Mouse (Mus musculus): ENCODE measurements at regions not wholly inside any gene's neighbourhood (a gene's known extent, or its start where the extent isn't known, plus 50 kb on each side); places are given as distances from the start of the nearest gene placed in this dataset.

- peak; percentile 37 to 58 for DNase-seq
These were observed 86.2 kb upstream of the Slc25a26 start for GRCm38 (mm10) chr6:94413987-94414360.

- DNase-seq, result peak; percentile 24 to 40
These were observed 86.7 kb upstream of the Slc25a26 start for GRCm38 (mm10) chr6:94413297-94413986.

DNA sequence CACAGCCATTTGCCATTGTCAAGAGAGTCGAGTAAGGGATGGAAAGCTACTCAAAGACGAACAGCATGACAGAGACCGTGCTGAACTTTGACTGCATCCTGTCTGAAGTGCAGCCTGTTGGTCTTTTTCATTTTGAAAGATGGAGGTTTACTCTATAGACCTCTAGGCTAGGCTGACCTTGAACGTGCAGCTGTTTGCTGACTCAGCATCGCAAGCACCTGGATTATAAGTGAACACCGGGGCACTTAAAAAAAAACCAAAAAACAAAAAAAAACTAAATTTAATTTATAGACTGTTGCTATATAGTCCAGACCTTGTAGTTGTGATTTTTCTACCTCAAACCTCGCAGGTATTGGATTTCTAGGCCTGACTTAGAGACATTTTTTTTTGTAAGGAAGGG, 87.8 kb upstream of the Slc25a26 start:
- no peak for DNase-seq

DNA sequence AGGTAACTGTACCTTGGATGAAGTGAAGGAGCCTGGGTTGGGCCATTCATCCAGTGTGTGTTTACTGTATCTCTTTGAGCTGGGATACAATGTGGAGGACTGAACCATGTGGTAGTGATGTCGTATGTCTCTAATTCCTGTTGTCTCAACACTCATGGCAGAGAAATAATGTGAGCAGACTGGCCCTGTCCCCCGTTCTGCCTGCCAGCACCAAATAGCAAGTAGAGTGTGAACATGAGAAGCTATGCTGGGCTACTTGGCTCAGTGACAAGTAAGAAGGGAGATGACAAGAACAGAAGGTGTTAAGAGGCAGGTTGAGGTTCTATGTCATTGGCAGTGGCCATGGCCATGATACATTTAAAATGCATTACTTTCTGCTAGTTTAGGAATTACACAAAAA, 89.7 kb upstream of the Slc25a26 start:
- DNase-seq, result no peak

GRCm38 (mm10) chr6:94408996-94409395, 91.1 kb upstream of the Slc25a26 start:
- no peak for DNase-seq

DNA sequence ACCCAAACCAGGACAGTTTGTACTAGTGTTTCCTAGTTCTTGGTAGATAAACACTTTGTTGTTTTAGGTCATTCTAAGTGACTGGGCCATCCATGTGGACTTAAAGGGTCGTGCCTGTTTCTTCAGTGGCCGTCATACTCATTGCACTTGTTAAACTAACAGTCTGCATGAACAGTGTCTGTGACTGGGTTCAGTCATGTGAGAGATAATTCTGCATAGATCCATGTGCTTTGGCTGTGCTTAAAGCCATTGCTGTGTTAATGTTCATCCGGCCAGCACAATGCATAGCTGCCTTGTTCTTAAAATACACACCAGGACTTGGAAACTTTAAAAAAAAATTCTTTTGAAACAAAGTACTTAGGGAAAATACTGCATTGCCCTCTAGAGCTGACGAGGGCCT, 92.4 kb upstream of the Slc25a26 start:
- DNase-seq, result no peak

DNA sequence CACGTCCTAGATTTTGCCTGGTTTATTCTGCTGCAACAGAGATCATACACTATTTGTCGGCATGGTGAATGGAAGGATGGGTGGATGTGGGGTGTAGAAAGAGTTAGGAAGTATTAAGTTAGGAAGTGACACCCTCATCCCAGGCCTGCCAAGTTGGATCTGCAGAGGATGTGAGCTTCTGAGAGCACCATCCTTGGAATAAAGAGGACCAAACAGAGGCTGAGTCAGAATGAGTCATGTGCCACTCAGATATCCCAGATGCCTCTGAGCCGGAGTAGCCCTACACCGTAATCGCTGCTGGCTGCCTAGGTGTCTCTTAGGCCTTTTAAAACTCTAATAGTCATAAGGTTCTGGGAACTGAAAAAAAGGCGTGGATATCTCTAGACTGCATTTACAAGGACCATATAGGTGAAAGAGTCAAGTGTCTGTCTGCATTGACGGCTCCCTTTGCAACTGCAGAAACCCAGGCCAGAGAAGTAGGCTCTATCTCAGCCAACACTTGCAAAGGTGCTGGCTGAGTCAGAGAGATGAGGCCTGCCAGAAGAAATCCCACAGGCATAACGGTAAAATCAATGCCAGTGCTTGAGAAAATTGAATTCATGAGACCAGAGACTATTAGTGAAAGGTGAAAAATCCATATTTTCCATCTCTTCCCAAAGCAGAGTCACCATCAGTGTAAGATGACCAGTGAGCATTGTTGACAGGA, 94.6 kb upstream of the Slc25a26 start:
- DNase-seq, result no peak

GRCm38 (mm10) chr6:94401617-94402481, 98.3 kb upstream of the Slc25a26 start:
- DNase-seq, result no peak

DNA sequence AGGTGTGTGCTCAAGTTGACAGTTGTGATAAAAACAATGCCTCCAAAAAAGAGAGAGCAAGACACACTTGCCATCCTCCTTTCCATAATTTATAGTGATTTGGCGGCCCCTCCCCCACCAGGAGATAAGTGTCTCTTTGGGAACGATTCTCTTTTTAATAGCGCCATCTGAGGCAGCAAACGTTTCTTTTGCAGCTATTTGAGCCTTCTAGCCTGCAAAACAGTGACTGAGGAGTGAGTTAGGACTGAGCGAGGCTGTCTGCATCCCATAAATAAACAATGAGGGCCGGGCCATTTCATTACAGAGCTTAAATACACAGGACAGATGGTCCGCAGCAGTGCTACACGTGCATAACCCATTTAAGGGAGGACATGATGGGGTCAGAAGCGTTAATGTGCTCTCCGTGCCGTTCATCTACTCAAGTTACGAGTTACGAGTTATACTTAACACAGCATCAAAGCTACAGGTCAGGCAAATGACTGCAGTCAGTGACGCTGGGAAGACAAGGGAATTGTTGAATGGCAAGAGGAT, 99.0 kb upstream of the Slc25a26 start:
- no peak for DNase-seq

- peak; percentile 36 to 55 for DNase-seq
These were observed 99.6 kb upstream of the Slc25a26 start for GRCm38 (mm10) chr6:94400471-94401051.

DNA sequence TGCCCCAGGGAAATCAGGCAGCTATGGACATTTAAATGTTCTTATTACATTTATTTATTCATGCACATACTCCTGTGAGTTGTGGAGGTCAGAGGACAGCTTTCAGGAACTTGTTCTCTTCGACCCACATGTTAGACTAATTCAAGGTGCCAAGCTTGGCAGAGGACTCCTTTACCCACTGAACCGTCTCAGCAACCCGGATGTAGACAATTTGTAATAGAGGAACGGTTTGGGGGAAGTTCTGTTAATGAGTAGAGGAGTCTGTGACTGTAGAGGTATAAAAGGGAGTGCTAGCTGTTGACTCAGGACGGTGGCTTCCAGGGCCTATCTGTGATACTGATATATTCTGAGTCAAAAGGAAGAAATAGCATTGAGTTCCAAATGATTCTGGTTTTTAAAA, 107.4 kb upstream of the Magi1 start:
- no peak for DNase-seq

DNA sequence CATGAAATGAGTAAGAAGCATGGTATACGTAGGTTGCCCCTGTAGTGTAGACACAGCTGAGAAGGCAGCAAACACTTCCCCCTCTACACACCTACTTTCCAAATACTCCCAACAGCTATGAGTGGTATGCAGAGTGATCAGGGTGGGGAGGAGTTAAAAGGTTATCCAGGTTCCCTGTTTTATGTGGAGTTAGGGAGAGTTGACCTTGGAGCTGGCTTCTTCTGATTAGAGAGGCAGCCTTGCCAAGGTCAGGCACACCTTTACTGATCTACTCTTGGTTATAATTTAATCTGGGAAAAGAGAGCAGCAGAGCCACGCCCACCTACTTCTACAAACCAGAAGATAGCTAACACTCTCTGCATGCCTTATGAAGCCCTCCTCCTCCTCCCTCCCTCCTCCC, 106.7 kb upstream of the Magi1 start:
- DNase-seq, result no peak

GRCm38 (mm10) chr6:94389716-94390115, 106.0 kb upstream of the Magi1 start:
- DNase-seq, result peak; percentile 37 to 58

DNA sequence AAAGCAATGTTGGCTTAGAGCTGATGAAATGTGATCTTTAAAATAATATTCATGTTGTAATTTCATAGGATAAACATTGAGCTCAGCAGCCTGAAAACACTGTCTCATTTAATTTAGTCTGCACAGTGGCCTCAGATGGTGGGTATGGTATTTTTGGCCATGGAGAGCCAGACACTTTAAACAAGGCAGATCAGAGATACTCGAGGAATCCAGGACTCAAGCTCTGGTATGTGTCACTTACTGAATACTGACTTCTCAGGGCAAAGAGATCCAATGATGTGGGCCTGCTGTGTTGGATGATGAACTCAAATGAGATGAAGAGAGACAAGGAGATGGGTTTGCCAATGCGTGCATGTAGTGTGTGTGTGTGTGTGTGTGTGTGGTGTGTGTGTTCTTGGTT, 103.9 kb upstream of the Magi1 start:
- peak in 1 of 2 experiments; percentile 22 for DNase-seq

DNA sequence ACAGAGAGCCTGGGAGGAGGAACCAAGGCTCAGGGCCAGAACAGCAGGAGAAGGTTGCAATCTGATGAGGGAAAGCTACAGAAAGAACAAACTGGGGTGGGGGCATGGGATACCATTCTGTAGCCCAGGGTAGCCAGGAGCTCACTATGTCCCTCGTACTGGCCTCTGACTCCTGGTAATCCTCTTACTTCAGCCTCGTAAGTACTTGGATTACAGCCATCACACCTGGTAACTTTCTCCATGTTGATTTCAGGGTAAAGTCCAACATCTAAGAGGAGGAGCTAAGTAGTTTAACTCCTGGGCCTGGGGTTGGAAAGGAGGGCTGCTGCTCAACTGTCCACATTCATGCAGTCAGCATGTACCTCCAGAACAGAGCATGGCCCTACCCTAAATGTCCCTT, 101.8 kb upstream of the Magi1 start:
- no peak for DNase-seq

GRCm38 (mm10) chr6:94369991-94370390, 86.3 kb upstream of the Magi1 start:
- no peak for DNase-seq

GRCm38 (mm10) chr6:94363951-94364350, 80.2 kb upstream of the Magi1 start:
- peak; percentile 8 to 19 for DNase-seq

GRCm38 (mm10) chr6:94362626-94363025, 78.9 kb upstream of the Magi1 start:
- DNase-seq, result no peak

DNA sequence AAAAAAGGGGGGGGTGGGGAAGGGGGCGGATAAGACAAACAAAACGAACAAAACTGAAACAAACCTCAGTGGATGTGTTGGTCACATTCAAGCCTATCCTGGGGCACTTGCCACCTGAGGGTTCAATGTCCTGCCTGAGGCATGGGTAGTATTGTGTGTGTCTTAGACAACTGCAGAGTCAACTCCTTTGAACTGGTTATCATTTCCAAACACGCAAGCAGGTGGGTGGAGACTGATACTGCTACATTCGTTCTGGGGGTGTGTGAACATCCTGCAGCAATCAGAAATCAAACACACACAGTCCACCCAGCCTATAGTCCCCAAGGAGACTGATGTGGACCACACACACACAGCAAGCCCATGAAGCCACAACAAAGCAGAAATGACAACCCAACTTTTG, 73.9 kb upstream of the Magi1 start:
- DNase-seq, result no peak

GRCm38 (mm10) chr6:94354451-94355095, 70.9 kb upstream of the Magi1 start:
- DNase-seq, result no peak

DNA sequence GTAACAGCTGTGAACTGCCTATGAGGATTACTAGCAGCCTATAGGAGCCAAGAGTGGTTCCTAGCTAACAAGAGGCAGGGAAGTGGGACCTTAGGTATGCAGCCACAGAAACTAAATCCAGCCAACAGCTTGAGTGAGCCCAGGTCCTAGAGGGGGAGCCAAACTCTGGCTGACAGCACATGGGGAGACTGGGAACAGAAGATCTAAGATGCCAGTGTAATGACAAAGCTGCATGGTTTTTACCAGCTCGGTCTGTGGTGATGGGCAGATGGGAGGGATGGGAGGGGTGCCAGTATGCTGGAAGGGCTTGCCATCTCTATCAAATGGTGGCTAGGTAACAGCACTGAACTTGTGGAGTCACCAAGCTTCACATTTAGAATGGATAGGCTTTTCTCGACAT, 60.6 kb upstream of the Magi1 start:
- DNase-seq, result no peak

- DNase-seq, result no peak
These were observed 56.8 kb upstream of the Magi1 start for GRCm38 (mm10) chr6:94340546-94340945.
